Mouse (Mus musculus): ENCODE measurements around the gene Tnni2. TPM values are rescaled to one million over a fixed set of nuclear protein-coding genes. Genes with fewer than 3 reads are reported as not detected.

The Tnni2 gene
- polyA plus RNA-seq, 1 experiment from 2014 or later, result 2.4 TPM

DNA sequence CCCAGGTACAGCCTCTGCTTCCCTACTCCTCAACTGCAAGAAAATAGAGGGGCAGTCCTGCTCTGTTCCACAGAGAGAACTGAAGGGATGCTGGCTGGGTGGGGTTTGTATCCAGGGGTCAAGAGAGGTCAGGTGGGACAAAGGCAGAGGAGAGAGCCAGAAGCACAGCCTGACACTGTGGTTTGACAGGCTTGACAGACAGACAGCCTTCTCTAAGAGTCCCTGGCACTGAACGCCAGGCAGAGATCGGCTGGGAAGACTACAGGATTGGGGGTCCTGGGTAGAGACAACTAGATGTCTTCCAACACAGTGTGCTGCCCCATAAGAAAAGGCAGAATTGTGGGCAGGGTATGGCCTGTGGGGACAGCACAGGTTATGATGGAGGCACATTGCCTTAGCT lies 37.0 kb downstream of the Tnni2 start:
- Histone ChIP-seq H3K27me3 (no peaks in the 10 kb centered on the region), H3K27ac (peak overlapping the region; percentile 89), H3K4me1 (peaks cover 53% of the 10 kb centered on the region), H3K4me3 (peak overlapping the region; percentile 38), H3K9me3 (no peaks in the 10 kb centered on the region), H3K4me2 (peak overlapping the region; percentile 54), H3K9ac (peak overlapping the region; percentile 44; the same call in 1 of the 2 replicates), H3K36me3 (no peaks in the 10 kb centered on the region)
- ATAC-seq (ENCODE audit: borderline replicate concordance, extremely low read depth, low FRiP score, low TSS enrichment), result no peak
- WGBS, result 78% methylated on average over 2 of the region's 2 CpGs

GRCm38 (mm10) chr7:142479307-142479706 lies 37.7 kb downstream of the Tnni2 start:
- peak overlapping the region; percentile 64; the same call in 1 of the 2 replicates for H3K4me2 ChIP-seq
- no peak overlapping the region; the same call in 1 of the 2 replicates for H3K4me3 ChIP-seq
- ATAC-seq (ENCODE audit: borderline replicate concordance, extremely low read depth, low FRiP score, low TSS enrichment), result no peak
- H3K9me3 ChIP-seq, result no peaks in the 10 kb centered on the region
- no peaks in the 10 kb centered on the region for H3K36me3 ChIP-seq
- peaks cover 50% of the 10 kb centered on the region for H3K4me1 ChIP-seq
- H3K27me3 ChIP-seq, result no peaks in the 10 kb centered on the region
- H3K9ac ChIP-seq, result no peak overlapping the region
- peak overlapping the region; percentile 97; the same call in 1 of the 2 replicates for H3K27ac ChIP-seq

- no peak for ATAC-seq (ENCODE audit: borderline replicate concordance, extremely low read depth, low FRiP score, low TSS enrichment)
Measured at GRCm38 (mm10) chr7:142479886-142480285, 38.3 kb downstream of the Tnni2 start.

GRCm38 (mm10) chr7:142480661-142481060 lies 39.1 kb downstream of the Tnni2 start:
- peak overlapping the region; percentile 64; the same call in 1 of the 2 replicates for H3K4me2 ChIP-seq

More at GRCm38 (mm10) chr7:142479886-142480285, 38.3 kb downstream of the Tnni2 start:
- H3K36me3 ChIP-seq, result no peaks in the 10 kb centered on the region
- no peak overlapping the region for H3K4me3 ChIP-seq
- H3K4me2 ChIP-seq, result peak overlapping the region; percentile 64
- peak overlapping the region; percentile 97 for H3K27ac ChIP-seq
- 87% methylated on average over 3 of the region's 3 CpGs for WGBS
- no peaks in the 10 kb centered on the region for H3K27me3 ChIP-seq
- no peaks in the 10 kb centered on the region for H3K9me3 ChIP-seq
- no peak overlapping the region for H3K9ac ChIP-seq
- peaks cover 45% of the 10 kb centered on the region for H3K4me1 ChIP-seq

DNA sequence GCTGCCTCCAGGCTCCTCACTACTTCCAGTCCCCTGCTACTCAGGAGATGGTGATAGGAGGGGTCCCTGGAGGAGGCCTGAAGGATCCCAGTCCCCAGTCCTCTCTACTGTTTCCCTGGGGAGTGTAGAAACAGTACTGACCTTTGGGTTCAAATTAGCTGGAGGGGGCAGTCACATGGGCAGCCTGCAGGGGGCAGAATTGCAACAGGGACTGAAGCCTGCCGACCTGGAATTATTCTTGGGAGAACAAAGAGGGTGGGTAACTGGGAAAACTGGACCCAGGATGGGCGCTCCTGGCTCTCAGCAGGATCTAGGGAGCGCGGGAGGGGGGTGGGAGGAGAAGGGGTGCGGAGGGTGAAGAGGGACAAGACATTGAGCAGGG lies 39.6 kb downstream of the Tnni2 start:
- 3% methylated on average over 5 of the region's 5 CpGs for WGBS
- H3K4me1 ChIP-seq, result peaks cover 43% of the 10 kb centered on the region
- no peaks in the 10 kb centered on the region for H3K9me3 ChIP-seq
- H3K36me3 ChIP-seq, result peaks cover 8% of the 10 kb centered on the region; the same call in 1 of the 2 replicates
- no peak; the same call in 1 of the 2 replicates for ATAC-seq (ENCODE audit: borderline replicate concordance, extremely low read depth, low FRiP score, low TSS enrichment)
- H3K27me3 ChIP-seq, result no peaks in the 10 kb centered on the region
- peak overlapping the region; percentile 23 for H3K4me3 ChIP-seq
- peak overlapping the region; percentile 50 for H3K9ac ChIP-seq
- peak overlapping the region; percentile 97 for H3K27ac ChIP-seq
- H3K4me2 ChIP-seq, result peak overlapping the region; percentile 64

More at GRCm38 (mm10) chr7:142480661-142481060, 39.1 kb downstream of the Tnni2 start:
- no peak for ATAC-seq (ENCODE audit: borderline replicate concordance, extremely low read depth, low FRiP score, low TSS enrichment)
- Histone ChIP-seq H3K4me3 (no peak overlapping the region), H3K9me3 (no peaks in the 10 kb centered on the region), H3K9ac (no peak overlapping the region; the same call in 1 of the 2 replicates), H3K36me3 (peaks cover 7% of the 10 kb centered on the region; the same call in 1 of the 2 replicates), H3K27me3 (no peaks in the 10 kb centered on the region), H3K27ac (peak overlapping the region; percentile 97), H3K4me1 (peaks cover 43% of the 10 kb centered on the region)
- WGBS, result 86% methylated on average over 3 of the region's 3 CpGs

GRCm38 (mm10) chr7:142481568-142482255 lies 40.1 kb downstream of the Tnni2 start:
- Histone ChIP-seq H3K4me3 (peak overlapping the region; percentile 23), H3K27me3 (no peaks in the 10 kb centered on the region), H3K9me3 (no peaks in the 10 kb centered on the region), H3K27ac (peak overlapping the region; percentile 97), H3K36me3 (peaks cover 10% of the 10 kb centered on the region; the same call in 1 of the 2 replicates), H3K4me1 (peaks cover 41% of the 10 kb centered on the region), H3K9ac (peak overlapping the region; percentile 50), H3K4me2 (peak overlapping the region; percentile 64)
- ATAC-seq (ENCODE audit: borderline replicate concordance, extremely low read depth, low FRiP score, low TSS enrichment), result peak; percentile 76
- WGBS, result 2% methylated on average over 22 of the region's 22 CpGs

- H3K4me3 ChIP-seq, result no peak overlapping the region
- no peaks in the 10 kb centered on the region for H3K27me3 ChIP-seq
- peak; percentile 15 for ATAC-seq (ENCODE audit: borderline replicate concordance, extremely low read depth, low FRiP score, low TSS enrichment)
- H3K27ac ChIP-seq, result peak overlapping the region; percentile 97
- WGBS, result 6% methylated on average over 6 of the region's 6 CpGs
- H3K4me2 ChIP-seq, result peak overlapping the region; percentile 64
- no peaks in the 10 kb centered on the region for H3K9me3 ChIP-seq
- H3K9ac ChIP-seq, result peak overlapping the region; percentile 50
- peaks cover 42% of the 10 kb centered on the region for H3K4me1 ChIP-seq
- peaks cover 11% of the 10 kb centered on the region; the same call in 1 of the 2 replicates for H3K36me3 ChIP-seq
Measured at GRCm38 (mm10) chr7:142482256-142482609, 40.6 kb downstream of the Tnni2 start.

DNA sequence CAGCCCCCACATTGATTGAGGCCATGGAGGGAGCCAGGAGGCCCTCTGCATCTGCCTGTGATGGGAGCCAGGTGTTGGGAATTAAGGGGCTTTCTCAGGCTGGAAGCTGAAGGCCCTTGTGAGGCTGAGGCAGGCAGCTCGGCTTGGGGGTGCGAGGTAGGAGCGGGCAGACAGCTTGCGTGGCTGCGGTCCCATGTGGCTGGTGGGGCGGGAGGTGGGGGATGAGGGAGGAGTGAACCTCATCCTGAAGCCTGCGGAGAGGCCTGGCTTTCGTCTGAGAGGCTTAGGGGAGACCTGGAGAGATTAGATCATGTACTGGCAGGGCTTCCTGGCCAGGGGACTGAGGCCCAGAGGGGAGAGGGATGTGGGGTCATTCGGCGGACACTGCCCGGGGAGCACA lies 41.5 kb downstream of the Tnni2 start:
- H3K36me3 ChIP-seq, result peaks cover 11% of the 10 kb centered on the region; the same call in 1 of the 2 replicates
- no peak overlapping the region for H3K4me2 ChIP-seq
- WGBS, result 31% methylated on average over 11 of the region's 11 CpGs
- peak overlapping the region; percentile 97 for H3K27ac ChIP-seq
- peaks cover 49% of the 10 kb centered on the region for H3K4me1 ChIP-seq
- H3K4me3 ChIP-seq, result no peak overlapping the region
- H3K27me3 ChIP-seq, result no peaks in the 10 kb centered on the region
- no peak overlapping the region for H3K9ac ChIP-seq
- no peak for ATAC-seq (ENCODE audit: borderline replicate concordance, extremely low read depth, low FRiP score, low TSS enrichment)
- no peaks in the 10 kb centered on the region for H3K9me3 ChIP-seq

GRCm38 (mm10) chr7:142484780-142485179 lies 43.2 kb downstream of the Tnni2 start:
- Histone ChIP-seq H3K4me2 (no peak overlapping the region), H3K4me3 (no peak overlapping the region), H3K9me3 (no peaks in the 10 kb centered on the region), H3K9ac (no peak overlapping the region), H3K27me3 (no peaks in the 10 kb centered on the region), H3K36me3 (peaks cover 26% of the 10 kb centered on the region), H3K4me1 (peaks cover 49% of the 10 kb centered on the region), H3K27ac (peak overlapping the region; percentile 65)
- 69% methylated on average over 12 of the region's 12 CpGs for WGBS
- ATAC-seq (ENCODE audit: borderline replicate concordance, extremely low read depth, low FRiP score, low TSS enrichment), result no peak

DNA sequence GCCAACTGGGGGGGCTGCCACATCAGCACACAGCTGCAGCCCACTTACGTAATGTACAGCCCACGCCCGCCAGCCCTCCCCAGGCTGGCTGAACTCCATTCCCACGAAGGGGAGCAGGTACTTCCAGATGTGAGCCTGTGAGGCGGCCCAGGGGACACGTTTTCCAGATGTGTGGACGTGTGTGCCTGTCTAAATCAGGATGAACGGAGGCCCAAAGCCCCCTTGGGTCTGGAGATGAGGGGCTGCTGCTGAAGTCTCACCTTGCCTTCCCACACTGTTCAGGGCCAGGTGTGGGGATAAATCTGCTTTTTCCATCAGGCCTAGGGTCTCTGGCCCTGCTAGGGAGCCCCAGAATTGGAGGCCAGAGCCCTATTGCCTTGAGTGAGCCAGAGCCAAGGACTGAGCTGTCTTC lies 45.1 kb downstream of the Tnni2 start:
- peaks cover 43% of the 10 kb centered on the region for H3K36me3 ChIP-seq

DNA sequence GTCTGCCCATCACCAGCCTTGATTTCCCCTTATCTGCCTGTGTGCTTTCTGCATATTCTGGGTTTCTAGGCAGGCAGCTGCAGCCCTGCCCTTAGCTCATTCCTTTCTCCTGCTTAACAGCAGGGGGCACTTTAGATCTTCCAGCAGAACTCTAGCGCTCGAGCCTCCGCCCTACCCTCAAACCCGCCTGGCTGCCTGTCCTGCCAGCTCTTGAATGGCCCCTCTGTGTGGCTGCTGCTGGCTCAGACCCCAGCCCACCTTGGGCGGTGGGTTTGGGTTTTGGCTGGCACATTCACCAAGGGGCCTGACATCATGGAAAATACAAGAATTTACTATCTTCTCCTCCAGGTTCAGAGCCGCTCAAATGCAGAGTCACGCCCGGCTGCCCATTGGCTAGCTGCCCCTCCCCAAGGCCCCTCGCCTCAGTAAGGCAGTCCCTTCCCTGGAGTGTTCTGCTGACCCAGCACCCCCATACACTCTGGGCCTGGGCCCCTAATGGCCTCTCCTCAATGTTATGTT lies 45.8 kb downstream of the Tnni2 start:
- Histone ChIP-seq H3K4me1 (peaks cover 24% of the 10 kb centered on the region), H3K9ac (peak overlapping the region; percentile 16; the same call in 1 of the 2 replicates), H3K9me3 (no peaks in the 10 kb centered on the region), H3K27me3 (no peaks in the 10 kb centered on the region), H3K4me2 (peak overlapping the region; percentile 23; the same call in 1 of the 2 replicates), H3K4me3 (no peak overlapping the region), H3K36me3 (peaks cover 46% of the 10 kb centered on the region), H3K27ac (peak overlapping the region; percentile 65)
- peak; percentile 66 for ATAC-seq (ENCODE audit: borderline replicate concordance, extremely low read depth, low FRiP score, low TSS enrichment)
- WGBS, result 23% methylated on average over 9 of the region's 9 CpGs

More for the DNA sequence above, 45.1 kb downstream of the Tnni2 start:
- H3K4me2 ChIP-seq, result no peak overlapping the region
- peaks cover 30% of the 10 kb centered on the region for H3K4me1 ChIP-seq
- H3K9me3 ChIP-seq, result no peaks in the 10 kb centered on the region
- no peak for ATAC-seq (ENCODE audit: borderline replicate concordance, extremely low read depth, low FRiP score, low TSS enrichment)
- H3K27ac ChIP-seq, result peak overlapping the region; percentile 65
- 54% methylated on average over 8 of the region's 8 CpGs for WGBS
- no peak overlapping the region; the same call in 1 of the 2 replicates for H3K9ac ChIP-seq
- H3K4me3 ChIP-seq, result no peak overlapping the region
- H3K27me3 ChIP-seq, result no peaks in the 10 kb centered on the region

- Histone ChIP-seq H3K9ac (no peak overlapping the region), H3K36me3 (peaks cover 46% of the 10 kb centered on the region), H3K4me1 (peaks cover 18% of the 10 kb centered on the region), H3K9me3 (no peaks in the 10 kb centered on the region), H3K4me3 (no peak overlapping the region), H3K27me3 (no peaks in the 10 kb centered on the region), H3K4me2 (no peak overlapping the region), H3K27ac (peak overlapping the region; percentile 65; the same call in 1 of the 2 replicates)
- ATAC-seq (ENCODE audit: borderline replicate concordance, extremely low read depth, low FRiP score, low TSS enrichment), result no peak
- WGBS, result 51% methylated on average over 3 of the region's 3 CpGs
Measured at GRCm38 (mm10) chr7:142488053-142488452, 46.4 kb downstream of the Tnni2 start.

All from lung, embryonic 15.5 days (tissue).